Mouse (Mus musculus) heart, embryonic 13.5 days (tissue): Measurements from ENCODE around the gene Siah2. TPM values are rescaled to one million over a fixed set of nuclear protein-coding genes. Genes with fewer than 3 reads are reported as not detected.

Experiments used
- ATAC-seq: fragments of 200-750 bp; cut with Nextera tagmentation; 2 replicates; pipeline ENCODE4 v1.8.0; 2017; ENCODE audit warnings: moderate TSS enrichment; ENCODE audit not compliant: insufficient number of reproducible peaks, low FRiP score, low TSS enrichment; ENCODE audit errors: extremely low read depth
- H3K27ac ChIP-seq: fragments of 300-500 bp; sonication (generic); replicated peaks from 2 replicates; pipeline ENCODE4 v1.5.1; 2015; ENCODE audit warnings: moderate library complexity, mild to moderate bottlenecking, inconsistent platforms
- H3K27me3 ChIP-seq: fragments of 300-500 bp; sonication (generic); replicated peaks from 2 replicates; pipeline ENCODE4 v1.6.1; 2015; ENCODE audit warnings: mild to moderate bottlenecking, inconsistent platforms
- H3K36me3 ChIP-seq: fragments of 300-500 bp; sonication (generic); 2 replicates; pipeline ENCODE4 v1.6.1; 2015; ENCODE audit warnings: mild to moderate bottlenecking, inconsistent platforms
- H3K4me1 ChIP-seq: fragments of 300-500 bp; sonication (generic); 2 replicates; pipeline ENCODE4 v1.6.1; 2015; ENCODE audit warnings: inconsistent platforms
- H3K4me2 ChIP-seq: fragments of 300-500 bp; sonication (generic); 2 replicates; pipeline ENCODE4 v1.6.1; 2015; ENCODE audit warnings: inconsistent platforms, mild to moderate bottlenecking, moderate library complexity
- H3K4me3 ChIP-seq: fragments of 300-500 bp; sonication (generic); 2 replicates; pipeline ENCODE4 v1.5.1; 2015; ENCODE audit warnings: moderate library complexity, mild to moderate bottlenecking, inconsistent platforms
- H3K9ac ChIP-seq: fragments of 300-500 bp; sonication (generic); 2 replicates; pipeline ENCODE4 v1.6.1; 2015; ENCODE audit warnings: inconsistent platforms, mild to moderate bottlenecking, moderate library complexity
- H3K9me3 ChIP-seq: fragments of 300-500 bp; sonication (generic); 2 replicates; pipeline ENCODE4 v1.6.1; 2016; ENCODE audit warnings: inconsistent platforms
- WGBS: fragments of 180-500 bp; shearing (Covaris S2); methylation state at CpG from one replicate; pipeline ENCODE4 v1.1.7; 2015; ENCODE audit warnings: mixed read lengths; 5-methylcytosine and 5-hydroxymethylcytosine counted together
- polyA plus RNA-seq: library from polyadenylated mRNA; unstranded; fragments of >200 nt; fragmentation: Nextera tagmentation; extraction: Ambion mirVana; gene quantifications from 2 replicates; pipeline ENCODE4 v1.2.1, GENCODE M21; 2015

The Siah2 gene
- 4.5 TPM in 2 replicates for polyA plus RNA-seq

DNA sequence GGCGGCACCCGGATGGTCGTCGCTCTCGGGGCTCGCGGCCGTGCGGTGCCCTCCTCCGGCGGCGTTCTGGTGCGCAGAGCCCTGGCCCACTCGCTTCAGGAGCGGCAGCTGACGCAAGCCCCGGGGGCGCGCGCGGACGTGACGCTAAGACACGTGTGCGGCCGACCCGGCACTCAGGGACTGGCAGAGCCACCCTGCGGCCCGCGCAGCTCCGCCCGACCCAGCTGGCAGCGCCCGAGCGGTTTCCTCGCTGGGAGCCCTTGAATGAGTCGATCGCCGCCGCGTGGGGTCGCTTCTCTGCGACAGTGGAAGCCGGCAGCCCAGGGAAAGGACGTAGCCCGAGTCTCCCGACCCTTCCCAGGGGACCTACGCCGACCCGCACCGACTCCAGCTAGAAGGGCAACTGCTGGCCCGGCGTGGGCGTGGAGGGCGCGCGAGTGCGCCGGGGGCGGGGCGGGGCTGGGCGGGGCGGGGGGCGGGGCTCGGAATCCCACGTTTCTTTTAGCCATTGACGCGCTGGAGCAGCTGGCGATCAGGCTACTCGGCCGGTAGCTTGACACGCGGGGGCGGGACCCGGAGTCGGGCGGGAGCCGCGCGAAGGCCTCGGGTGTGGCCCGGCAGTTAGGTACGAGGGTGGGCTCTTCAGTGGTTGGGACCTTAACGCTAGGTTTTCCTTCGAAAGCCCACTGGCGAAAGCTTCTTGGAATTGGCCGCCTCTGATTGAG, at the start of gene Siah2:
Gene Siah2 (minus strand): TSS at position 404 of the 725 bp plus-strand sequence.
- Histone ChIP-seq H3K4me3 (peak within 1 kb of the TSS; percentile 92), H3K4me2 (peak within 1 kb of the TSS; percentile 95), H3K9me3 (no peaks in the 10 kb centered on the region), H3K4me1 (peaks cover 25% of the 10 kb centered on the region), H3K9ac (peak within 1 kb of the TSS; percentile 96), H3K36me3 (peaks cover 4% of the 10 kb centered on the region), H3K27me3 (peaks cover 5% of the 10 kb centered on the region; the same call in 1 of the 2 replicates), H3K27ac (peak within 1 kb of the TSS; percentile 93)
- peak; percentile 81 for ATAC-seq
- WGBS: under 1% methylated on average over 68 of the region's 87 CpGs

GRCm38 (mm10) chr3:58739536-58739935, 47.3 kb upstream of the Siah2 start:
- Histone ChIP-seq H3K9me3 (no peaks in the 10 kb centered on the region), H3K4me3 (no peak overlapping the region), H3K27ac (no peak overlapping the region), H3K4me2 (no peak overlapping the region), H3K4me1 (no peaks in the 10 kb centered on the region), H3K27me3 (no peaks in the 10 kb centered on the region), H3K9ac (no peak overlapping the region), H3K36me3 (no peaks in the 10 kb centered on the region)
- WGBS: 43% methylated on average over 2 of the region's 2 CpGs
- ATAC-seq: no peak

GRCm38 (mm10) chr3:58738346-58739089, 46.3 kb upstream of the Siah2 start:
- no peak overlapping the region for H3K27ac ChIP-seq
- no peak overlapping the region for H3K9ac ChIP-seq
- H3K36me3 ChIP-seq: no peaks in the 10 kb centered on the region
- no peaks in the 10 kb centered on the region for H3K9me3 ChIP-seq
- WGBS: 26% methylated on average over 6 of the region's 6 CpGs
- no peaks in the 10 kb centered on the region for H3K4me1 ChIP-seq
- H3K4me2 ChIP-seq: no peak overlapping the region
- H3K4me3 ChIP-seq: no peak overlapping the region
- H3K27me3 ChIP-seq: no peaks in the 10 kb centered on the region
- no peak for ATAC-seq

- Histone ChIP-seq H3K4me1 (no peaks in the 10 kb centered on the region), H3K36me3 (no peaks in the 10 kb centered on the region), H3K4me3 (no peak overlapping the region), H3K9ac (no peak overlapping the region), H3K4me2 (no peak overlapping the region), H3K9me3 (no peaks in the 10 kb centered on the region), H3K27ac (no peak overlapping the region), H3K27me3 (no peaks in the 10 kb centered on the region)
- ATAC-seq: no peak
- 72% methylated on average over 5 of the region's 5 CpGs for WGBS
Measured at GRCm38 (mm10) chr3:58731520-58731919, 39.3 kb upstream of the Siah2 start.

DNA sequence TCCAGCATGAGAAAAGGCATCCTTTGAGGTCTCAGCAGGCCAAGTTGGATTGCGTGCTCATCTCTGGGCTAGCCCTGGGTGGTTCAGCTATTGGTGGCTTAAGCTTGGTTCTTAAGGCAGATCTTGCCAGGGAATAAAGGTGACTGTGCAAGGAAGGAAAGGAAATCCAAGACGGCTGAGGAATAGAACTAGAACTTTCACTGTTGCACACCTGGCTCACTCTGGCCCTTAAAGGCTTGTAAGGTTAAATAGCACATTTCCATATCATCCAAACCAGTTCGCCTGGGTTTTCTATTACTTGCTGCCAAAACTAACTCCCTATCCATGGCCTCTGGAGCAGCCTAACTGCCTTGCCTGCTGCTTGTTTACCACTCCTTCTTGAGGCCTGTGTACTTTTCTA, 38.4 kb upstream of the Siah2 start:
- H3K4me1 ChIP-seq: no peaks in the 10 kb centered on the region
- H3K9me3 ChIP-seq: no peaks in the 10 kb centered on the region
- H3K9ac ChIP-seq: no peak overlapping the region
- no peak for ATAC-seq
- no peak overlapping the region for H3K27ac ChIP-seq
- no peak overlapping the region for H3K4me3 ChIP-seq
- H3K27me3 ChIP-seq: no peaks in the 10 kb centered on the region
- no peak overlapping the region for H3K4me2 ChIP-seq
- 72% methylated on average over 3 of the region's 3 CpGs for WGBS
- no peaks in the 10 kb centered on the region for H3K36me3 ChIP-seq

- Histone ChIP-seq H3K4me3 (no peak overlapping the region), H3K27ac (no peak overlapping the region), H3K36me3 (no peaks in the 10 kb centered on the region), H3K4me1 (no peaks in the 10 kb centered on the region), H3K27me3 (no peaks in the 10 kb centered on the region), H3K4me2 (no peak overlapping the region), H3K9ac (no peak overlapping the region), H3K9me3 (no peaks in the 10 kb centered on the region)
- ATAC-seq: no peak
Measured at GRCm38 (mm10) chr3:58729549-58729948, 37.3 kb upstream of the Siah2 start.

DNA sequence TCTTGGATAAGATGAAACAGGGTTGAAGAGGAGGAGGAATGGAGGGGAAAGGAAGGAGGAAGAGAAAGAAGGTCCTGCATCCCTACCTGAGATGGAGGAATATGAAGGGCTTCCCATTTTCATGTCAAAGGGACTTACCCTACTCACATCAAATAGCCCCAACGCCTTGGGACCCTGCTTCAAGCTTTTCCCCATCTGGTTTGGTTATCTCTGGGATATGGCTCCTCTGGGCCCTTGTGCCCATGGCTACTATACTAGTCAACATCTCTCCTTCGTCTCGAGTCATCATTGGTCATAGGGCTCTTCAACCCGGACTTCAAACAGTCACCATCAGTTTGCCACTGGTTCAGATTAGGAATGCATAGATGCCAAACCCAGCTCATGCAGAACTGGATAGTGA, 35.4 kb upstream of the Siah2 start:
- Histone ChIP-seq H3K9me3 (no peaks in the 10 kb centered on the region), H3K27ac (no peak overlapping the region), H3K4me2 (no peak overlapping the region), H3K4me1 (no peaks in the 10 kb centered on the region), H3K4me3 (no peak overlapping the region), H3K9ac (no peak overlapping the region), H3K36me3 (no peaks in the 10 kb centered on the region), H3K27me3 (no peaks in the 10 kb centered on the region)
- ATAC-seq: no peak
- WGBS: 71% methylated on average over 4 of the region's 4 CpGs

GRCm38 (mm10) chr3:58727012-58727411, 34.8 kb upstream of the Siah2 start:
- no peak for ATAC-seq
- WGBS: 30% methylated on average over 3 of the region's 3 CpGs
- H3K9ac ChIP-seq: no peak overlapping the region
- H3K27me3 ChIP-seq: no peaks in the 10 kb centered on the region
- no peaks in the 10 kb centered on the region for H3K4me1 ChIP-seq
- H3K27ac ChIP-seq: no peak overlapping the region
- no peaks in the 10 kb centered on the region for H3K9me3 ChIP-seq
- no peak overlapping the region for H3K4me2 ChIP-seq
- H3K36me3 ChIP-seq: no peaks in the 10 kb centered on the region
- H3K4me3 ChIP-seq: no peak overlapping the region

DNA sequence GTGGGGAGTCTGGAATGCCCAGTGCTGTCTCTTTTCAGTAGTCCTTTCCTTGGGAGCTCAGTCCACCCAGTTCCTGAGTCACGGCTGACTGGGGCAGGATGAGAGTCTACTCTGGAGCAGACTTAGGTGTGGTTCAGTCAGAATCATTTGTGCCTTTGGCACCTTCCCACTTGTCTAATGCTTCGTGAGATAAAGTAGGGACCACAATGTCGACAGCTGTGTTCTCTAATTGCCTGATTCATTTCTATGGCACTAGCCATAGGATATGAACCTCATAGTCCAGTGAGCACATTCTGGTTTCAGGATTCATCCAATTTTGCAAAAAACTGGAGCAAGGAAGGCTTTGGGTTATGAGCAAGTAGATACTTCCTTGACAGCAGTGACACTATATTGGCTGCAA, 34.2 kb upstream of the Siah2 start:
- no peaks in the 10 kb centered on the region for H3K36me3 ChIP-seq

DNA sequence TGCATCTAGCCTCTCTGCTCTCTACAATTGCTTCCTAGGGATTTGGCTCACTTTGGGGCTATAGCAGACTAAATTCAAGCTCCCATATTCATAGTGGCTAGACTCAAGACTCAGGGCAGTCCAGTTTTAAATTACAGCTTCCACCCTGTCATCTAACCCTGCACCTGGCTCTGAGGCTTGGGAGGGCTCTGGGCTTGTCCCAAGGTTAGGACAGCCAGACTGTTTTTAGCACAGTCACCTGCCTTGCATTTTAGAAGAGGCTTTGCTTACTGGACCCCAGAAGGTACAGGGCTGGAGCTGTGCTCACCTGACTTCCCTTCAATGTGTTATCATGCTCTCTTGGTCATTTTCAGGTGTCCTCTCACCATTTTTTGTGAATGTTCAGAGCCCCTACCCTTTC, 32.6 kb upstream of the Siah2 start:
- H3K9ac ChIP-seq: no peak overlapping the region
- ATAC-seq: no peak
- H3K9me3 ChIP-seq: no peaks in the 10 kb centered on the region

More for the DNA sequence above, 34.2 kb upstream of the Siah2 start:
- Histone ChIP-seq H3K9me3 (no peaks in the 10 kb centered on the region), H3K27me3 (no peaks in the 10 kb centered on the region), H3K4me2 (no peak overlapping the region), H3K27ac (no peak overlapping the region), H3K4me1 (no peaks in the 10 kb centered on the region), H3K9ac (no peak overlapping the region), H3K4me3 (no peak overlapping the region)
- 59% methylated on average over 3 of the region's 3 CpGs for WGBS
- no peak for ATAC-seq

DNA sequence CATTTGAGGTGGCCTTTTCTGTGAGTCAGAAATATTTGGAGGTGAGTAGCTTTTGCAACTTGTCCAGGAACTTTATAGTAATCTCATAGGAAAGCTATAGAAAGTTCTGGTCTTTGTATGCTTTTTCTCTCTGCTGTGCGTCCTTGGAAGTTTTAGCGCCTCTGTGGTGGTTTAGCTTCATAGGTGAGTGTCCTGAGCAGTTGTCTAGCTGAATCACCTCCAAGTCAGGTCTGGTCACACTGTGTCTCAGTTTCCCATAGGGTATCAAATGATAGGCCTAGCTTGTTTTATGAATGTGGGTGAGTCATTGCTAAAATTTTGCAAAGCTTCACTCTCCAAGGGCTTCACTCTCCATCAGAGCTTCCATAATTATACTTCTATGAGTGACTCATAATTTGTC, 31.5 kb upstream of the Siah2 start:
- Histone ChIP-seq H3K36me3 (no peaks in the 10 kb centered on the region), H3K27me3 (no peaks in the 10 kb centered on the region), H3K4me3 (no peak overlapping the region), H3K4me2 (no peak overlapping the region), H3K4me1 (no peaks in the 10 kb centered on the region), H3K9ac (no peak overlapping the region), H3K27ac (no peak overlapping the region), H3K9me3 (no peaks in the 10 kb centered on the region)
- WGBS: 92% methylated on average over 2 of the region's 2 CpGs
- no peak for ATAC-seq

More for the DNA sequence above, 32.6 kb upstream of the Siah2 start:
- H3K4me3 ChIP-seq: no peak overlapping the region
- no peaks in the 10 kb centered on the region for H3K27me3 ChIP-seq
- no peaks in the 10 kb centered on the region for H3K4me1 ChIP-seq
- no peak overlapping the region for H3K27ac ChIP-seq
- no peaks in the 10 kb centered on the region for H3K36me3 ChIP-seq
- no peak overlapping the region for H3K4me2 ChIP-seq
